Mouse (Mus musculus) ES-E14 (cell line): Measurements from ENCODE around the gene Tbc1d8.

ENCODE experiments used
- HCFC1 ChIP-seq: IDR thresholded peaks from 2 replicates; pipeline ENCODE4 v1.6.1; 2012; ENCODE audit warnings: low read length, inconsistent platforms, borderline replicate concordance; ENCODE audit not compliant: insufficient read depth
- MAFK ChIP-seq: IDR thresholded peaks from 2 replicates; pipeline ENCODE4 v1.6.1; 2014; ENCODE audit warnings: mild to moderate bottlenecking, low read depth, low read length, inconsistent platforms; ENCODE audit not compliant: insufficient read depth
- ZNF384 ChIP-seq: IDR thresholded peaks from 2 replicates; pipeline ENCODE4 v1.6.1; 2012; ENCODE audit warnings: low read depth, low read length, inconsistent platforms

DNA sequence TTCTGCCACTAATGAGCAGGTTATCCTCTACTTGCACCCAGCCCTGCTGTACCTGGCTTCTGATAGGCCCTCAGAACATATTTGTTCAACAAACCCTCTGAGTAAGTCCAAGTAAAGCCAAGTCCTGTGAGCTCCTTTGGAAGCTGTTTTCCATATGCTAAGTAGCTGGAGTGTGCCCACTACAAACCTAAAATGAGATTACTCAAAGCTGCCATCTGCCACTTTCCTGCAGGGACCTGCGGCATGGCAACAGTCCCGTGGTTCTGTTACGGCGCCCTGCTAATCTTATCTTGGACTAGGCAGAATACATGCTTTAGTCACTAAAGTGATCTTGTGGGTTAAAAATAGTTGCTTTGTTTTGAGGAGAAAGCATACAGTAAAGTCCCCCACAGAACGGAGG is 32.4 kb downstream of the Tbc1d8 start:
- TF ChIP-seq ZNF384 (no peak), MAFK (no peak), HCFC1 (no peak)
